ENCODE assay signal across 16 mouse cellular contexts in the genomic region with DNA sequence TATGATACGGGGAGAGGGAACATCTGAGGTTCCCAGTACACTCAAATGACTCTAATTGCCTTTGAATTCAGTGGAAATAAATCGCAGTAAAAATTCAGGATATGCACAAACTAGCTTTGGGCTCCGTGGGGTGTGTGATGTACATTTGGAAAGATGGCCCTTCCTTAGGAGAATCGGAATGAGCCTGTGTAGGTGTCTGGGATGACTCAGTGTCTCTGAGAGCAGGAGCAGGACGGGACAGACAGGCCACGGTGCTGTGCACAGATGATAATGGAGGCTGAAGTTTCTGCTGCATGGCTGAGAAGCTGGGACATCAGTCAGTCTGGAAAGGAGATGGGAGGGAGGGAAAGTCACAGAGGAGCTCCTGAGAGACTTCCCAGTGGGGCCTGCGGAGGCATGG.
DNase-seq lines count a peak whose midpoint lies in the region; ATAC-seq lines count a peak whose summit lies in the region.
"Had no signal": no experiment of that assay in that cellular context is flagged by ENCODE, and none has a peak within 500 bp of the region (broad histone marks: within the 10 kb centered on the region; RNA-seq: fewer than 3 reads in every experiment).

No protein-coding gene starts in this region.

- peak; percentile 22 for DNase-seq in cerebellum, adult 8-10 months
- peak; percentile 18 to 19 for DNase-seq in cerebellum, postnatal 25 days
- no peak for DNase-seq in cerebellum, postnatal 10 days
- DNase-seq in right cerebral cortex, adult 18-20 months: peak; percentile 29
- DNase-seq in right cerebral cortex, postnatal 4 days: no peak
- no peak for DNase-seq in urinary bladder, postnatal 4 days (ENCODE audit: low spot score in 2 of 2)
- DNase-seq: adrenal gland, adult 2 months; adrenal gland, postnatal 10 days; adrenal gland, postnatal 25 days; cerebellum, adult 11 months; cerebellum, adult 9-10 months; cerebellum, postnatal 36 days; forebrain, postnatal 0 days had no signal

- ATAC-seq in cerebellum, adult (ENCODE audit: insufficient number of reproducible peaks, low FRiP score, low TSS enrichment): no peak
- ATAC-seq: forebrain, embryonic 13.5 days; forebrain, embryonic 15.5 days; forebrain, postnatal 0 days had no signal

Comparison
In these comparisons a context has a peak if more than half of its experiments do, and no peak if none do; other contexts are left out.
1. DNase-seq: peak in cerebellum, adult 8-10 months (single experiment), cerebellum, postnatal 25 days (2 of 2) and right cerebral cortex, adult 18-20 months (single experiment); none in cerebellum, postnatal 10 days (0 of 2), right cerebral cortex, postnatal 4 days (single experiment) and urinary bladder, postnatal 4 days (0 of 2).